Mouse (Mus musculus) embryonic facial prominence, embryonic 14.5 days (tissue): Measurements from ENCODE around the gene Txlna. TPM values are rescaled to one million over a fixed set of nuclear protein-coding genes. Genes with fewer than 3 reads are reported as not detected.

Experiments
- ATAC-seq: fragments of 200-750 bp; cut with Nextera tagmentation; 2 replicates; pipeline ENCODE4 v1.8.0; 2017; ENCODE audit warnings: low read depth, moderate number of reproducible peaks, moderate TSS enrichment
- DNase-seq: peaks from one replicate; pipeline ENCODE4 v3.0.0-alpha.2; 2015; ENCODE audit warnings: low spot score
- H3K27ac ChIP-seq: fragments of 300-500 bp; sonication (generic); replicated peaks from 2 replicates; pipeline ENCODE4 v1.5.1; 2014; ENCODE audit warnings: low read depth, mild to moderate bottlenecking, low read length, moderate library complexity
- H3K27me3 ChIP-seq: fragments of 300-500 bp; sonication (generic); replicated peaks from 2 replicates; pipeline ENCODE4 v1.6.1; 2014; ENCODE audit warnings: low read length; ENCODE audit not compliant: control insufficient read depth, insufficient read depth
- H3K36me3 ChIP-seq: fragments of 300-500 bp; sonication (generic); 2 replicates; pipeline ENCODE4 v1.6.1; 2014; ENCODE audit warnings: low read length, mixed read lengths; ENCODE audit not compliant: control insufficient read depth, insufficient read depth
- H3K4me1 ChIP-seq: fragments of 300-500 bp; sonication (generic); 2 replicates; pipeline ENCODE4 v1.6.1; 2014; ENCODE audit warnings: antibody characterized with exemption, low read length; ENCODE audit not compliant: control insufficient read depth, insufficient read depth
- H3K4me2 ChIP-seq: fragments of 300-500 bp; sonication (generic); 2 replicates; pipeline ENCODE4 v1.6.1; 2014; ENCODE audit warnings: low read depth, mild to moderate bottlenecking, low read length, moderate library complexity, mixed read lengths
- H3K4me3 ChIP-seq: fragments of 300-500 bp; sonication (generic); 2 replicates; pipeline ENCODE4 v1.5.1; 2014; ENCODE audit warnings: low read depth, mild to moderate bottlenecking, low read length
- H3K9ac ChIP-seq: fragments of 300-500 bp; sonication (generic); 2 replicates; pipeline ENCODE4 v1.6.1; 2014; ENCODE audit warnings: low read depth, mild to moderate bottlenecking, low read length, moderate library complexity, mixed read lengths
- H3K9me3 ChIP-seq: fragments of 300-500 bp; sonication (generic); 2 replicates; pipeline ENCODE4 v1.6.1; 2016; ENCODE audit warnings: low read length; ENCODE audit not compliant: control insufficient read depth
- WGBS: fragments of 180-500 bp; shearing (Covaris S2); extraction: QIAGEN DNeasy Blood & Tissue Kit; methylation state at CpG from one replicate; pipeline ENCODE4 v1.1.7; 2014; 5-methylcytosine and 5-hydroxymethylcytosine counted together
- polyA plus RNA-seq: library from polyadenylated mRNA; unstranded; fragments of >200 nt; fragmentation: Nextera tagmentation; extraction: Ambion mirVana; gene quantifications from 2 replicates; pipeline ENCODE4 v1.2.1, GENCODE M21; 2014

Gene Txlna
- polyA plus RNA-seq, 1 experiment from 2014 or later, result 96.7 TPM

DNA sequence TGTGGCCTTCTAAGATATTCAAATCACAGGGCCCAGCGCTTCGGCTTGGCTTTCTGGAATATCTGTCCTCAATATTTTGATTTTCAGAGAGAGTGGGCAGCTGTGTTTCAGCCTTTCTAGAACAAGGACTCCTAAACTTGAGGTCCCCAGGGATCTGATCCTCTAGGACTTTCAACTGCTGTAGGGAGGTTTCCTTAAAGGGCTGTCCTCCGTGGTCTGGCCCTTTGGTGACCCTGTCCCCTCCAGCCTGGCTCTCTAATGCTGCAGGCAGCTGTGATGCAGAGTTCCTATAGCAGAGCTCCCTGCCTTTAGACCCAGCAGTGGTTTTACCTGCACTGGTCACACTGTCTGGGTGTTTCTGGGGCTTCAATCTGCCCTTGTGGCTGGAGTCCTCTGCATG is 24.2 kb downstream of the Txlna start:
- H3K4me2 ChIP-seq, result no peak overlapping the region
- no peaks in the 10 kb centered on the region for H3K9me3 ChIP-seq
- H3K4me3 ChIP-seq, result no peak overlapping the region
- H3K27me3 ChIP-seq, result no peaks in the 10 kb centered on the region
- peaks cover 23% of the 10 kb centered on the region for H3K36me3 ChIP-seq
- no peak overlapping the region for H3K27ac ChIP-seq
- peaks cover 5% of the 10 kb centered on the region; the same call in 1 of the 2 replicates for H3K4me1 ChIP-seq
- DNase-seq (no peak), ATAC-seq (no peak)
- no peak overlapping the region for H3K9ac ChIP-seq
- 87% methylated on average over 3 of the region's 3 CpGs for WGBS

DNA sequence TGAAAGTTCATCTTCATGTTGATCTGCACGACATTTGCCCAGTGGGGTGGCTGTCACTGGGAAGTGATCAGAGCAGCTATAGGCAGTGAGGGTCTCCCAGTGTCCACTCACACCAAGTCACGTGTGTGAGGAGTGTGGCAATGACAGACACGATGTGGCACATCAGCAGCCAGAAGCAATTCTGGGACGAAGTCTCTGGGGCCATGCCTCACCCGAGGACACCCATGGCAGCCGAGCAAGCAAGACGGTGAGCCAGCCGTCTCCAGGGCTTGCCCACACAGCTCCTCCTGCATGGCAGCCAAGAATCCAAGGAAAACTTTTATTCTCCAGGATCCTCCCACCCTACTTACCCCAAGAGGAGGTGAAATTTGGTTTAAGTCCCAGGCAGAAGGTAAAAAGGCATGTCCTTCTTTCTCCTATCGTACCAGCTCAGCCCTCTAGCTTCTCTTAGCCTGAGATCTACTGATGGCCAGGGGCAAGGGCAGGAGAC is 25.0 kb downstream of the Txlna start:
- Histone ChIP-seq H3K9ac (no peak overlapping the region), H3K27ac (no peak overlapping the region), H3K27me3 (no peaks in the 10 kb centered on the region), H3K4me2 (no peak overlapping the region), H3K9me3 (no peaks in the 10 kb centered on the region), H3K4me3 (no peak overlapping the region), H3K36me3 (peaks cover 23% of the 10 kb centered on the region), H3K4me1 (peaks cover 5% of the 10 kb centered on the region; the same call in 1 of the 2 replicates)
- no peak for DNase-seq
- 90% methylated on average over 9 of the region's 9 CpGs for WGBS
- no peak for ATAC-seq

DNA sequence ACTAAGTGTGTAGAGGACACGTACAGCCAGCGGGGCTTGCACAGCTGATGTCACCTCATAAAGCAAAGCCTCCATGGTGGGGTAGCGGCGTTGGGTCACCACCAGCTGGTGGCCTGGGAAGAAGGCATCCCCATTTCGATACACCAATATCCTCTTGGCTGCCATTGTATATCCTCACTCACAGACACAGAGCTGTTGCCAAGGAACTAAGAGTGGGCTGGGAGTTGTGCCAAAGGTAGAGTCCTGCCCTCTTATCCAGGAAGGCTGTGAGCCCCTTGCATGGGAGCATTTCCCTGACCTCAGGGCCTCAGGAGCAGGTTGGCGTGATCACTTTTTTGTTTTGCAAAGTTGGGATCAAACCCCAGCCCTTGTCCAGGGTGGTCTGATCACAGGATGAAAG is 26.8 kb downstream of the Txlna start, which contains the start of gene Dcdc2b:
TSS of gene Dcdc2b (minus strand) at position 165 of the 400 bp plus-strand sequence.
- Histone ChIP-seq H3K9me3 (no peaks in the 10 kb centered on the region), H3K4me2 (no peak within 1 kb of the TSS), H3K27me3 (no peaks in the 10 kb centered on the region), H3K4me1 (peaks cover 5% of the 10 kb centered on the region; the same call in 1 of the 2 replicates), H3K4me3 (no peak within 1 kb of the TSS), H3K9ac (no peak within 1 kb of the TSS), H3K27ac (no peak within 1 kb of the TSS), H3K36me3 (peaks cover 23% of the 10 kb centered on the region)
- ATAC-seq, result no peak
- WGBS, result 83% methylated on average over 6 of the region's 6 CpGs
- DNase-seq, result no peak

DNA sequence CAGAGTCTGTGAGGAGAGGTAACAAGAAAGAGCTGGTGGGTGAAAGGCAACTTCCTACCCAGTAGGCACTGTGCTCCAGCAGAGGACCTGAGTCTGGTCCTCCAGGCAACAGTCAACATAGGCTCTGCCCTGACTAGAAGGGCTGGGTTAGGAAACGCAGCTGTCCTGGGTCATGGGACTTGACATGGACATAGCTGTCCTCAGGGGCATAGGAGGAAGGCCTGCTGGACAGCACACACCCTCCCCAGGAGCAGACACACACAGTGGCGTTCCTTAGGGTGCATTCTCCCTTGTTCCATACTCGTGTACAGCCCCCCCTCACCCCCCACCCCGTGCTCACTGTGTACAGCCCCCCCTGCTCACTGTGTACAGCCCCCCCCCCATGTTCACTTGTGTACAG is 30.4 kb downstream of the Txlna start:
- no peak overlapping the region for H3K9ac ChIP-seq
- DNase-seq, result no peak
- no peaks in the 10 kb centered on the region for H3K4me1 ChIP-seq
- no peak overlapping the region for H3K4me3 ChIP-seq
- no peaks in the 10 kb centered on the region for H3K27me3 ChIP-seq
- H3K4me2 ChIP-seq, result no peak overlapping the region
- 70% methylated on average over 4 of the region's 4 CpGs for WGBS
- H3K9me3 ChIP-seq, result no peaks in the 10 kb centered on the region
- peak; percentile 16; the same call in 1 of the 2 replicates for ATAC-seq
- H3K27ac ChIP-seq, result no peak overlapping the region
- H3K36me3 ChIP-seq, result peaks cover 29% of the 10 kb centered on the region

DNA sequence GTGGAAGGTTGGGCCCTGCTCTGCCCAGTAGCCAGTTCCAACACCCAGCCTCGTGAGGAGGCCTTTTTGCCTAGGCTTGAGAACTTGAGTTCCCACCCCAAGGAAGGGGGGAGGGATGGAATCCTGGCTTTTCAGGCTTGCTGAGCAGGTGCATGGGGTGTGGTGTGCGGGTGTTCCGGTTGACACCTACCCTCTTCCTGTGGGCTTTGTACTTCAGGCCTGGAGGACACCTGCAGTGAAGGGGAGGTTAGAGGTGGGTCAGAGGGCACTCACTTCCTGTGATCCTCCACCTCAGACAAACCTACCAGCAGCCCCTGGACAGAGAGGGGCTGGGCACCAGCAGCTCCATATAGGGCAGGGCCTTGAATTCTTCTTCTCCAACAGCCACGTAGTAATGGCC is 30.8 kb downstream of the Txlna start:
- Histone ChIP-seq H3K4me1 (no peaks in the 10 kb centered on the region), H3K36me3 (peaks cover 33% of the 10 kb centered on the region), H3K9me3 (no peaks in the 10 kb centered on the region), H3K4me3 (no peak overlapping the region), H3K27me3 (no peaks in the 10 kb centered on the region), H3K4me2 (no peak overlapping the region), H3K27ac (no peak overlapping the region), H3K9ac (no peak overlapping the region)
- WGBS, result 94% methylated on average over 4 of the region's 4 CpGs
- ATAC-seq, result no peak
- no peak for DNase-seq

DNA sequence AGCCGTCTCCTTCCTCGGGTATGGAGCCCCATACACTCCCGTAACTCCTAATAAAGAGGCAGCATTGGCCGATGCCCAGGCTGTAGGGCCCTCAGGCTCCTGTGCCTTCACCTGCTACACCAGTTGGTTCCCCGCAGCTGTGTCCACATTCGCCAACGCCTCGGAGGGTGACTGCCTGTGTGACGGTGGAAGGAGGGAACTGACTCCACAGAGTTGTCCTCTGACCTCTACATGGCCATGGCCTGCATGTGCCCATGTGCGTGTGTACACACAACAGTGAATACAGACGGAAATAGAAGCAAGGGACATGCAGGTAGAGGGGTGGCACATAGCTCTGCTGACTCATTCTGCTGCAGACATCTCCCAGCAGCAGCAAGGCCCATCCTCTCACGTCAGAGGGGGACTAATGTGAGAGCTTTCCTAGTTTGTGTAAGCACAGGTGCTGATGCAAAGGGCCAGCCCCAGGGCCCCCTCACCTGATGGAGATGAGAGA is 31.7 kb downstream of the Txlna start:
- Histone ChIP-seq H3K27me3 (no peaks in the 10 kb centered on the region), H3K4me3 (no peak overlapping the region), H3K9ac (no peak overlapping the region), H3K9me3 (no peaks in the 10 kb centered on the region), H3K4me1 (no peaks in the 10 kb centered on the region), H3K27ac (no peak overlapping the region), H3K36me3 (peaks cover 40% of the 10 kb centered on the region), H3K4me2 (no peak overlapping the region)
- ATAC-seq (no peak; the same call in 1 of the 2 replicates), DNase-seq (no peak)
- WGBS, result 77% methylated on average over 12 of the region's 12 CpGs

DNA sequence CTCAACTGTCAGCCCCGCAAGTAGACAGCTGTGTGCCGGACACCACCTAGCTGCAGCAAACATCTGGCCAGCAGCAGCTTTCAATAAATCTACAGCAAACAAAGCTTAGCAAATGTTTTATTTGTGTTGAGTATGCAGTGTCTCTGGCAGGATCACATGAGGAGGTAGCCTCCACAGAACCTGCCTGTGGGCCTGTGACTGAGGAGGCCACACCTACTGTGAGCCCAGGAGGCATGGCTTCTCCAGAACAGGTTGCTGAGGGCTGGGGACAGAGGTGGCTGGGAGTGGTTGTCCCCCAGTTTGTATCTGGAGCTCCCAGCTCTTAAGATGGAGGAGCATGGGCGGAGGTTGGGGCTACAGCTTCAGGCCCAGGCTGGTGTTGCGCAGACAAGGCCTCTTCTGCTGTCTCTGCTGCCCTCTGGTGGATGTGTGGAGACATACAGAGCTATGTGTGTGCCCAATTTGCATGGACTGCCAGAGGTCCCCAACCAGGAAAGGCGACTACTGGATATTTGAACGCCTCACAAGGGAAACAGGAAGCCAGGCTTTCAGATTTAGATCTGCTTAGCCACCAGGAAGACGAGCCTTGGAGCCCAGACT is 32.3 kb downstream of the Txlna start:
- Histone ChIP-seq H3K27ac (no peak overlapping the region; the same call in 1 of the 2 replicates), H3K9ac (peak overlapping the region; percentile 37; the same call in 1 of the 2 replicates), H3K9me3 (no peaks in the 10 kb centered on the region), H3K36me3 (peaks cover 44% of the 10 kb centered on the region), H3K27me3 (no peaks in the 10 kb centered on the region), H3K4me1 (no peaks in the 10 kb centered on the region), H3K4me3 (no peak overlapping the region), H3K4me2 (no peak overlapping the region)
- peak; percentile 90 for DNase-seq
- peak; percentile 90 for ATAC-seq
- WGBS, result 31% methylated on average over 7 of the region's 7 CpGs

DNA sequence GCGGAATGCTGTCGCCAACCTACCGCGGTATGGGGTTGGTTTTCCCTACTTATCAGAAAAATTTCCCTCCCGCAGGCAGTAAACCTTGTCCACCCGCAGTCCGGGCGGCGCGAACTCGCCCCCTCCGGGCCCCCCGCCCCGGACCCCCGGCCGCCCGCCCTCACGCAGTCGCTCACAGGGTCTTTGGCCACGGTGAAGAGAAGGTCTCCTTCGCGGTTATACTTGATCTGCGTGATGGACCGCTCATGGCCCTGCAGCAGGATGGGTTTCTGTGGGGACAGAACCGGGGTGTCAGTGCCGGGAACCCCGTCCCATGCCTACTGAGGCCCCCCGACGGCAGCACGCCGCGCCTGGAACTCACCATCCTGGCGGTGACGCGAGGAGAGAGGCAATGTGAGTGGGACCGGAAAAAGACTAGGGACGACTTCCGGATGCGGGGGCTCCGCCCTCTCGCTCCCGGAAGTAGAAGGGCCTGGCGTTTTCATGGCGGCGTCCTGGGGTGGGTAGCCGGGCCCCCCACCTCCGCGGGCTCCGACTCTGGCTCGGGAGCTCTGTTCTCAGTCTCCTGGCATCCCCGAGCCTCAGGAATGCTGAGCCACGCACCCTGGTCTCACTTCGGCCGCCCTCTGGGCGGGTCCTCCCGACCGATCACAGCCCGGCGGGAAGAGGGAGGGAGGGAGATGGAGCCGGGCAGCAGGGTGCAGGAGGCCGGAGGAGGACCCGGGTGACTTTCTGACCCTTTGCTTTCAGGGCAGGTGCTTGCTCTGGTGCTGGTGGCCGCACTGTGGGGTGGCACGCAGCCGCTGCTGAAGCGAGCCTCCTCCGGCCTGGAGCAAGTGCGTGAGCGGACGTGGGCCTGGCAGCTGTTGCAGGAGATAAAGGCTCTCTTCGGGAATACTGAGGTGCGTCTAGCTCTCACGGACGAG is 40.4 kb downstream of the Txlna start, which contains the start of the genes Eif3i and Tmem234:
TSS of gene Eif3i (minus strand) at position 416 of the 926 bp plus-strand sequence.
TSS of gene Tmem234 (plus strand) at position 436 of the 926 bp plus-strand sequence.
- Histone ChIP-seq H3K36me3 (peaks cover 57% of the 10 kb centered on the region), H3K27ac (peak within 1 kb of the TSS; percentile 69; the same call in 1 of the 2 replicates)
- DNase-seq, result peak; percentile 93

More for the DNA sequence above, 40.4 kb downstream of the Txlna start, which contains the start of the genes Eif3i and Tmem234:
- Histone ChIP-seq H3K27me3 (no peaks in the 10 kb centered on the region), H3K4me2 (peak within 1 kb of the TSS; percentile 55), H3K4me1 (peaks cover 14% of the 10 kb centered on the region), H3K9ac (peak within 1 kb of the TSS; percentile 93), H3K9me3 (no peaks in the 10 kb centered on the region), H3K4me3 (peak within 1 kb of the TSS; percentile 96)
- under 1% methylated on average over 63 of the region's 74 CpGs for WGBS
- peak; percentile 93 for ATAC-seq
